Mouse (Mus musculus): ENCODE results near the gene Aldh3b2. TPM values are rescaled to one million over a fixed set of nuclear protein-coding genes. Genes with fewer than 3 reads are reported as not detected.

Gene Aldh3b2
- total and polyA plus RNA-seq, 2 experiments: 0.48 TPM; not detected in 1

GRCm38 (mm10) chr19:3930262-3931057 lies 41.7 kb upstream of the Aldh3b2 start:
- TF ChIP-seq CTCF (IDR thresholded peaks at IDR 0.05; ENCODE audit: low read depth, low read length): no peak
- TF ChIP-seq POLR2A (IDR thresholded peaks at IDR 0.05; ENCODE audit: extremely low read depth, insufficient read depth, low read length): no peak
- DNase-seq (ENCODE audit: extremely low read depth, low read depth, low spot score): no peak
- no peaks in the 10 kb centered on the region for H3K79me2 ChIP-seq (ENCODE audit: control insufficient read depth, insufficient read depth, low read length)
- peak overlapping the region; percentile 9 for H3K27ac ChIP-seq (replicated peaks; ENCODE audit: insufficient read depth, low read depth, low read length)
- H3K9ac ChIP-seq (ENCODE audit: low read depth, low read length): no peak overlapping the region
- H3K36me3 ChIP-seq (ENCODE audit: control insufficient read depth, insufficient read depth, low read length): no peaks in the 10 kb centered on the region
- WGBS: 74% methylated on average over 21 of the region's 21 CpGs
- H3K4me1 ChIP-seq (ENCODE audit: control insufficient read depth, insufficient read depth, low read length): peaks cover 10% of the 10 kb centered on the region; the same call in 1 of the 2 replicates
- H3K4me3 ChIP-seq (ENCODE audit: insufficient read depth, low read depth, low read length): no peak overlapping the region
- no peaks in the 10 kb centered on the region for H3K27me3 ChIP-seq (ENCODE audit: control insufficient read depth, insufficient read depth, low read length)

- TF ChIP-seq POLR2A (IDR thresholded peaks at IDR 0.05; ENCODE audit: extremely low read depth, insufficient read depth, low read length) (no peak), CTCF (IDR thresholded peaks at IDR 0.05; ENCODE audit: low read depth, low read length) (no peak)
- peak; percentile 50 for DNase-seq (ENCODE audit: extremely low read depth, low read depth, low spot score)
- Histone ChIP-seq H3K4me3 (ENCODE audit: insufficient read depth, low read depth, low read length) (no peak overlapping the region), H3K36me3 (ENCODE audit: control insufficient read depth, insufficient read depth, low read length) (no peaks in the 10 kb centered on the region), H3K4me1 (ENCODE audit: control insufficient read depth, insufficient read depth, low read length) (peaks cover 13% of the 10 kb centered on the region; the same call in 1 of the 2 replicates), H3K27ac (replicated peaks; ENCODE audit: insufficient read depth, low read depth, low read length) (no peak overlapping the region), H3K9ac (ENCODE audit: low read depth, low read length) (no peak overlapping the region), H3K79me2 (ENCODE audit: control insufficient read depth, insufficient read depth, low read length) (no peaks in the 10 kb centered on the region), H3K27me3 (ENCODE audit: control insufficient read depth, insufficient read depth, low read length) (no peaks in the 10 kb centered on the region)
- 91% methylated on average over 9 of the region's 9 CpGs for WGBS
Observed at GRCm38 (mm10) chr19:3931716-3932115, 40.4 kb upstream of the Aldh3b2 start.

- H3K79me2 ChIP-seq (ENCODE audit: control insufficient read depth, insufficient read depth, low read length): no peaks in the 10 kb centered on the region
- H3K4me3 ChIP-seq (ENCODE audit: insufficient read depth, low read depth, low read length): peak within 1 kb of the TSS; percentile 75
- TF ChIP-seq POLR2A (IDR thresholded peaks at IDR 0.05; ENCODE audit: extremely low read depth, insufficient read depth, low read length): peak; percentile 45; the same call in 1 of the 2 replicates
- no peak for TF ChIP-seq CTCF (IDR thresholded peaks at IDR 0.05; ENCODE audit: low read depth, low read length)
- peak within 1 kb of the TSS; percentile 65 for H3K27ac ChIP-seq (replicated peaks; ENCODE audit: insufficient read depth, low read depth, low read length)
- WGBS: 6% methylated on average over 42 of the region's 42 CpGs
- H3K4me1 ChIP-seq (ENCODE audit: control insufficient read depth, insufficient read depth, low read length): peaks cover 5% of the 10 kb centered on the region; the same call in 1 of the 2 replicates
- DNase-seq (ENCODE audit: extremely low read depth, low read depth, low spot score): peak; percentile 77
- peak within 1 kb of the TSS; percentile 81 for H3K9ac ChIP-seq (ENCODE audit: low read depth, low read length)
- H3K36me3 ChIP-seq (ENCODE audit: control insufficient read depth, insufficient read depth, low read length): no peaks in the 10 kb centered on the region
- no peaks in the 10 kb centered on the region for H3K27me3 ChIP-seq (ENCODE audit: control insufficient read depth, insufficient read depth, low read length)
Observed at GRCm38 (mm10) chr19:3935032-3935895, 36.9 kb upstream of the Aldh3b2 start, which contains the start of gene Unc93b1. Unc93b1 (plus strand) TSS chr19:3935186.

DNA sequence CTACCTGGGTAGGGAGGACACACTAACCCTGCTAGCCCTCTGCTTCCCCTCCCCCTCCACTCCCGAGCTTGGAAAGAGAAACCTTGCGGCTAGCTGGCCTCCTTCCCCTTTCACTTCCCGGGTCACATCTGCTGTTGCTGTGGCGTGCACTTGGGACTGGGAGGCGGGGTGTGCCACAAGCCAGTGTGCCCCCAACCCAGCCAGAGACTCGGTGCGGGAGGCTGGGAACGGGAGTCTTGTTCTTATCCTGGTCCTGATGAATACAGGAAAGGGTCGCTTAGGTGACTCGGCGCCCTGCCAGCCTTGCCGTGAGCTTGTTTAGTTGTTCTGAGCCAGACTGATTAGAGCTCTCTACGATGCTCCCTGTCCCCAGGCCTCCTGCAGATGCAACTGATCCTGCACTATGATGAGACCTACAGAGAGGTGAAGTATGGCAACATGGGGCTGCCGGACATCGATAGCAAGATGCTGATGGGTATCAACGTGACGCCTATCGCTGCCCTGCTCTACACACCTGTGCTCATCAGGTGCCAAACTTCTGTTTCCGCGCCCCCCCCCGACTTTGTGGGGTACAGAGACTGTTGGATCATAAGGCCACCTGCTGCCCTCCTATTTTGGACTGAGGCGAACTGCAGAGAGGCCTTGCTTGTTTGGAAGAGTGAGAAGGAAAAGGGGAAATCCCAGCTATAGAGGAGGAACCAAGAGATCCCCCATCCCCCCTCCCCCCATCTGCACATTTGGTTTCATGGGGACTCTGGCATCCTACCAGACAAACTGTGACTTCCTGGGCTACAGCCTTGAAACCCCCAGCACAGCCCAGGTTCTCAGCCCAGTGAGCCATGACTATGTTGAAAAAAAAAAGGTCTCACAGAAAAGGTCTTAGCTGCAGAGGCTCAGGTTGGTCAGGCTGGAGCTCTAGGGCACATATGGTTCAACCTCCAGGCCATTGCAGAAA lies 36.0 kb upstream of the Aldh3b2 start:
- Histone ChIP-seq H3K9ac (ENCODE audit: low read depth, low read length) (peak overlapping the region; percentile 81), H3K79me2 (ENCODE audit: control insufficient read depth, insufficient read depth, low read length) (no peaks in the 10 kb centered on the region), H3K36me3 (ENCODE audit: control insufficient read depth, insufficient read depth, low read length) (no peaks in the 10 kb centered on the region), H3K4me1 (ENCODE audit: control insufficient read depth, insufficient read depth, low read length) (peaks cover 5% of the 10 kb centered on the region; the same call in 1 of the 2 replicates), H3K27ac (replicated peaks; ENCODE audit: insufficient read depth, low read depth, low read length) (peak overlapping the region; percentile 65), H3K27me3 (ENCODE audit: control insufficient read depth, insufficient read depth, low read length) (no peaks in the 10 kb centered on the region), H3K4me3 (ENCODE audit: insufficient read depth, low read depth, low read length) (peak overlapping the region; percentile 75)
- peak; percentile 69 for DNase-seq (ENCODE audit: extremely low read depth, low read depth, low spot score)
- WGBS: 15% methylated on average over 22 of the region's 22 CpGs
- TF ChIP-seq POLR2A (IDR thresholded peaks at IDR 0.05; ENCODE audit: extremely low read depth, insufficient read depth, low read length): 0 out of 2 replicates have a peak, but pooled peaks have one; percentile 27
- no peak for TF ChIP-seq CTCF (IDR thresholded peaks at IDR 0.05; ENCODE audit: low read depth, low read length)

GRCm38 (mm10) chr19:3942315-3942714 lies 29.8 kb upstream of the Aldh3b2 start:
- Histone ChIP-seq H3K27me3 (ENCODE audit: control insufficient read depth, insufficient read depth, low read length) (no peaks in the 10 kb centered on the region), H3K9ac (ENCODE audit: low read depth, low read length) (no peak overlapping the region), H3K4me3 (ENCODE audit: insufficient read depth, low read depth, low read length) (no peak overlapping the region), H3K36me3 (ENCODE audit: control insufficient read depth, insufficient read depth, low read length) (0 out of 2 replicates have a peak, but pooled peaks cover 2% of the 10 kb centered on the region), H3K27ac (replicated peaks; ENCODE audit: insufficient read depth, low read depth, low read length) (no peak overlapping the region), H3K4me1 (ENCODE audit: control insufficient read depth, insufficient read depth, low read length) (peaks cover 6% of the 10 kb centered on the region), H3K79me2 (ENCODE audit: control insufficient read depth, insufficient read depth, low read length) (no peaks in the 10 kb centered on the region)
- TF ChIP-seq POLR2A (IDR thresholded peaks at IDR 0.05; ENCODE audit: extremely low read depth, insufficient read depth, low read length) (no peak), CTCF (IDR thresholded peaks at IDR 0.05; ENCODE audit: low read depth, low read length) (no peak)
- DNase-seq (ENCODE audit: extremely low read depth, low read depth, low spot score): no peak
- WGBS: 90% methylated on average over 7 of the region's 7 CpGs
